Mouse (Mus musculus) limb, embryonic 12.5 days (tissue): ENCODE data around the gene Pls1. TPM values are rescaled to one million over a fixed set of nuclear protein-coding genes. Genes with fewer than 3 reads are reported as not detected.
A peak's percentile ranks its signal among the peaks of the same experiment; 100 is the strongest.

ENCODE experiments used
- ATAC-seq: fragments of 200-750 bp; cut with Nextera tagmentation; 2 replicates; pipeline ENCODE4 v1.8.0; 2017; ENCODE audit warnings: low read depth, moderate TSS enrichment; ENCODE audit not compliant: insufficient number of reproducible peaks, insufficient read depth, low FRiP score, low TSS enrichment
- H3K27ac ChIP-seq: fragments of 300-500 bp; sonication (generic); 2 replicates; pipeline ENCODE4 v1.5.1; 2016; ENCODE audit warnings: mild to moderate bottlenecking, moderate library complexity
- H3K27me3 ChIP-seq: fragments of 300-500 bp; sonication (generic); 2 replicates; pipeline ENCODE4 v1.6.1; 2016; ENCODE audit warnings: mild to moderate bottlenecking, moderate library complexity
- H3K36me3 ChIP-seq: fragments of 300-500 bp; sonication (generic); 2 replicates; pipeline ENCODE4 v1.6.1; 2016; ENCODE audit warnings: mild to moderate bottlenecking, moderate library complexity
- H3K4me1 ChIP-seq: fragments of 300-500 bp; sonication (generic); replicated peaks from 2 replicates; pipeline ENCODE4 v1.6.1; 2016
- H3K4me2 ChIP-seq: fragments of 300-500 bp; sonication (generic); 2 replicates; pipeline ENCODE4 v1.6.1; 2016; ENCODE audit warnings: mild to moderate bottlenecking, moderate library complexity
- H3K4me3 ChIP-seq: fragments of 300-500 bp; sonication (generic); replicated peaks from 2 replicates; pipeline ENCODE4 v1.5.1; 2016; ENCODE audit warnings: mild to moderate bottlenecking
- H3K9ac ChIP-seq: fragments of 300-500 bp; sonication (generic); replicated peaks from 2 replicates; pipeline ENCODE4 v1.6.1; 2016; ENCODE audit warnings: mild to moderate bottlenecking, moderate library complexity
- H3K9me3 ChIP-seq: fragments of 300-500 bp; sonication (generic); 2 replicates; pipeline ENCODE4 v1.6.1; 2016; ENCODE audit warnings: mild to moderate bottlenecking, moderate library complexity
- WGBS: fragments of 180-500 bp; shearing (Covaris S2); methylation state at CpG from one replicate; pipeline ENCODE4 v1.1.7; 2016; 5-methylcytosine and 5-hydroxymethylcytosine counted together
- polyA plus RNA-seq: library from polyadenylated mRNA; unstranded; fragments of >200 nt; fragmentation: Nextera tagmentation; extraction: Ambion mirVana; gene quantifications from 2 replicates; pipeline ENCODE4 v1.2.1, GENCODE M21; 2016

Gene Pls1
- polyA plus RNA-seq, 1 experiment from 2014 or later = 5.1 TPM

DNA sequence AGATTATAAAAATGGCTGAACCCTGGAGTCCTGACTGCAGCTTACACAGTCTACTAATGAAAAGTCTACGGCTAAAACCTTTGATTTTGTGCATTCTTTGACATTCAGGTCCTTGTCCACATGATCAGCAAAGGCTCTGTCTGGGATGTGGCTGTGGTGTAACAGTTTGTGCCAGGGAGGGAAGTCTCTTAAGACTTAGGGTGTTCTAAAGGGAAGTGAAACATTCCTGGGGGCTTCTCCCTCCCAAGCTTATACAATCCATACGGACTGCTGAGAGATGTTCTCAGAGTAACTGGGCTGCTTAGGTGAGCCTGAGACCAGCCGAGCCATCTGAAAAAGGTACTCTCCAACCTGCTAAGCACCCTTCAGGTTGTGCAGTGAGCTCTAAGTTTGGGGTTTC lies 82.9 kb downstream of the Pls1 start:
- WGBS = 91% methylated on average over 3 of the region's 3 CpGs
- Histone ChIP-seq H3K4me3 (no peak overlapping the region), H3K4me2 (no peak overlapping the region), H3K36me3 (no peaks in the 10 kb centered on the region), H3K9ac (no peak overlapping the region), H3K4me1 (no peaks in the 10 kb centered on the region), H3K27me3 (no peaks in the 10 kb centered on the region), H3K27ac (no peak overlapping the region), H3K9me3 (no peaks in the 10 kb centered on the region)
- no peak for ATAC-seq

DNA sequence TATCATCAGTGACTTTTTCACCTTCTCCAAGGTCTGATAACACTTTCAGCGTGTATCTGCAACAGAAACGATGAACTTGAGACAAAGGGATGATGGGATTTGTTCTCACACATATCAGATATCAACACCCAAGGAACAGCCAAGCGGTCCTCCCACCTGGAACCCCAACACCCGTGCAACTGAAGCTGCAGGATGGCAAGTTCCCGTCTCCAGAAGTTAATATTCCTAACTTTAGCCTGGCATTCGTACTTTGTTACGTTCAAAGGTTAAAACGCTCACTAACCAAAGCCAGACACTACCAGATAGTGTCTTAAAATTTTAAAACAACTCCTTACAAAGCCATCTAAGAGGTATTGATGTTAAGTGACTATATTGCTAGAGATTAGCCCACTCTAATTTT lies 83.7 kb downstream of the Pls1 start:
- Histone ChIP-seq H3K4me3 (no peak overlapping the region), H3K27ac (no peak overlapping the region), H3K36me3 (no peaks in the 10 kb centered on the region), H3K4me1 (no peaks in the 10 kb centered on the region), H3K4me2 (no peak overlapping the region), H3K27me3 (no peaks in the 10 kb centered on the region), H3K9me3 (no peaks in the 10 kb centered on the region), H3K9ac (no peak overlapping the region)
- 88% methylated on average over 8 of the region's 8 CpGs for WGBS
- no peak for ATAC-seq

DNA sequence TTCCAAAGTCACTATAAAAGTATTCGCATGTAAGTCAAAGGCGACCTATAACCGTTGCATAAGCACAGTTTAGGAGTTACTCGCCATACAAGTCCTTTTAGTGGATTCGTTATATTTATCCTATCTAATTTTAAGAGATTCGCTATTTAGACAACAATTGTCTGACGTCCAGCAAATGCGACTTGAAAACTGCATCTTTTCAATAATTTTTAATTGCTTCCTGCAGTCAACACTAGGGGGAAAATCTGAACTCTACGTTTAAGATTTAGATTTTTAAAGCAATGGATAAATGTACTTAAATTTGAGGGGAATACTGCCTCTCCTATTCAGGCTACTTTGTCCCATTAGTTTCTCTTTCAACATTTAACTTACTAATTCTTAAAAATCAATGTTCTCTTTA lies 94.4 kb downstream of the Pls1 start:
- peak overlapping the region; percentile 90 for H3K4me3 ChIP-seq
- no peaks in the 10 kb centered on the region for H3K36me3 ChIP-seq
- 36% methylated on average over 9 of the region's 9 CpGs for WGBS
- peak overlapping the region; percentile 91 for H3K4me2 ChIP-seq
- H3K9me3 ChIP-seq = no peaks in the 10 kb centered on the region
- H3K27ac ChIP-seq = no peak overlapping the region
- H3K4me1 ChIP-seq = 0 out of 2 replicates have a peak, but pooled peaks cover 3% of the 10 kb centered on the region
- H3K9ac ChIP-seq = no peak overlapping the region
- no peak for ATAC-seq
- H3K27me3 ChIP-seq = peaks cover 26% of the 10 kb centered on the region; the same call in 1 of the 2 replicates

DNA sequence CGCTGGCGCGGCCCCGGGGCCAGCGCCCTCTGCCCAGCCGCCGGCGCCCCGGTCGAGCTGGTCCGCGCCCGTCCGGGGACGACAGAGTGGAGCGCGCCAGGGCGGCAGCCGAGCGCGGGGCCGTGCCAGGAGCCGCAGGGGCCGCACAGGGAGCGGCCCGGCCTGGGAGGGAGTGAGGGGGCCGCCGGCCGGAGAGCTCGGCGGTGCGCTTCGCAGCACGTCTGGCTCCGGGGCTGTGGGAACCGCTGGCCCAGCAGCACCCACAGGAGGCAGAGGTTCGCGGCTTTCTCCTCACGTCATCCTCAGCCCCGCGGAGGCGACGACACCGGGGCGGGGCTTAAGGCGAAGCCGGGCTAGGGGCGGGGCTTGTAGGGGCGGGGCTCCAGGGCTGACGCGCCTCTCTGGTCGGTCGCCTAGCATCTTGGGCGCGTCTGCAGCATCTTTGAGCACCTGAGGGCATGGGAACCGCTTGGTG lies 95.0 kb downstream of the Pls1 start, which contains the start of gene Trpc1:
Trpc1 (minus strand) TSS at position 339 of the 475 bp plus-strand sequence.
- ATAC-seq = peak; percentile 92
- H3K27me3 ChIP-seq = peaks cover 26% of the 10 kb centered on the region; the same call in 1 of the 2 replicates
- no peaks in the 10 kb centered on the region for H3K36me3 ChIP-seq
- no peaks in the 10 kb centered on the region for H3K9me3 ChIP-seq
- under 1% methylated on average over 54 of the region's 56 CpGs for WGBS
- H3K4me1 ChIP-seq = peaks cover 9% of the 10 kb centered on the region
- H3K4me3 ChIP-seq = peak within 1 kb of the TSS; percentile 90
- peak within 1 kb of the TSS; percentile 81 for H3K9ac ChIP-seq
- H3K4me2 ChIP-seq = peak within 1 kb of the TSS; percentile 91
- H3K27ac ChIP-seq = 0 out of 2 replicates have a peak within 1 kb of the TSS, but pooled peaks have one; percentile 12

DNA sequence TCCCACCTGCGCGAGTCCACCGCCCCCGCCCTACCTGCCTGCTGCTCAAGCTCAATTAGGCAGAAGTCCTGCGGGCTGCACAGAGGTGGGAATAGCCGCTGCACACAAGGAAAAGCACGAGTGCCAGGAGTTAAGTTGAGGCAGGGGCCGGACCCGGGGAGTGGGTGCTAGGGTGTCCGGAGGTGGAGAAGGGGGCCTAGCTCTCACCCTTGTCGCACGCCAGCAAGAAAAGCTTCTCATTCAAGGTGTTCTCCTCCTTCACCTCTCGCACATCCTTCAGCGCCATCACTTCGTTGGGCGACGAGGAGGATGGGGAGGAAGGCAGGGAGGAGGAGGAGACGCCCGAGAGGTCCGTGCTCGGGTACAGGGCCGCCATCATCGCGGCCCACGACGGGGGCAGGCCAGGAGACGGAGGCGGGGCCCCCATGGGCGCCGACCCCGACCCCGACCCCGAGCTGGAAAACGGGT lies 95.6 kb downstream of the Pls1 start:
- Histone ChIP-seq H3K36me3 (no peaks in the 10 kb centered on the region), H3K4me1 (peaks cover 14% of the 10 kb centered on the region), H3K9ac (peak overlapping the region; percentile 81), H3K4me2 (peak overlapping the region; percentile 91), H3K4me3 (peak overlapping the region; percentile 90), H3K27ac (0 out of 2 replicates have a peak overlapping the region, but pooled peaks have one; percentile 12), H3K27me3 (peaks cover 26% of the 10 kb centered on the region; the same call in 1 of the 2 replicates), H3K9me3 (no peaks in the 10 kb centered on the region)
- WGBS = 1% methylated on average over 34 of the region's 34 CpGs
- peak; percentile 54 for ATAC-seq

DNA sequence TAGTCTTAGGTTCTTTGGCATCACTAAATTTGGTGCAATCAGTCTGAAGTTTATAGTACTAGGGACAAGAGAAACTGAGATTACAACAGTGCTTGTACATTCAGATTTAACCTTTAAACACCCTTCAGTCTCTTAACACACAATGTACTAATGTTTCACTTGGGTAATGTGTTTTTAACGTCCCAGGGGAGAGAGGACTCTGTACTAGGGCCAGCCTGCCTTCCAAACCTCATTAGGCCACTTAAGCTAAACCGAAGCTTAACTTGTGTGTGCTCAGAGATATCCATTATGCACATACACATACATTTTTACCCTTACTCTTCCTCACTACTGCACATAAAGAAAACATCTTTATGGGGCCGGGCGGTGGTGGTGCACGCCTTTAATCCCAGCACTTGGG lies 97.8 kb downstream of the Pls1 start:
- no peak overlapping the region for H3K4me2 ChIP-seq
- no peaks in the 10 kb centered on the region for H3K9me3 ChIP-seq
- no peaks in the 10 kb centered on the region for H3K36me3 ChIP-seq
- peaks cover 23% of the 10 kb centered on the region; the same call in 1 of the 2 replicates for H3K27me3 ChIP-seq
- H3K27ac ChIP-seq = no peak overlapping the region
- H3K9ac ChIP-seq = no peak overlapping the region
- peaks cover 14% of the 10 kb centered on the region for H3K4me1 ChIP-seq
- H3K4me3 ChIP-seq = no peak overlapping the region
- WGBS = 84% methylated on average over 5 of the region's 5 CpGs
- no peak for ATAC-seq

DNA sequence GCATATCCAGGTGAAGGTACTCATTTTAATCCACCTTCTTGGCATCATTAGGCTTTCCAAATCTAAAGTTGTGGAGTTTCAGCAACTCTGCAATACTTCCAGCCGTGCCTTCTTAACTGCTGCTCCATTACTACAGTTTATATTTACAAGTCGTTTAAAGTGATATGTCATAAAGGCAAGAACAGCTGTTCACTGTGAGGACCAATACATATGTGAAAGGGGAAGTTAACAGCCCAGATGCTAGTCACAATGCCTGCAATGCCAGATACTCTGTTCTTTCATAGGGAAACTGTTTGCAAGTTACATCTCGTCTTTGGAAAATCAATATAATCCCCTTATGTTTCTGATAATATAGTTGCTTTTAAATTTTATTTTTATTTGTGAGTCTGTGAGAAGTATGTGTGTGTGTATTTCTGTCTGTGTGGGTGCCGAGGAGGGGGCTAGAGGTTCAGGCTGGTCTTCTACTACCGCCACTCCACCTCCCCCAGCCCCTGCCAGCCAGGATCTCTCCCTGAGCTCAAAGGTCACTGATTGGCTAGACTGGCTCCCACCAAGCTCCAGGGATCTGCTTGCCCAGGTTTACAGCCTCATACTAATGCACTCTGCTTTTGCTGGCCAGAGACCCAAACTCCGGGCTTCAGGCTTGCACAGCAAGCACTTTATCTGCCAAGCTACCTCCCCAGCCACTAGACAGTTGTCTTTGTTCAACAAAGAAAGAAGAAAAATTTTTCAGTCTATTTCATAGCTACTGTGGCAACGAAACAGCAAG lies 100.1 kb downstream of the Pls1 start:
- Histone ChIP-seq H3K27ac (peak overlapping the region; percentile 17; the same call in 1 of the 2 replicates), H3K4me1 (peaks cover 11% of the 10 kb centered on the region), H3K4me2 (0 out of 2 replicates have a peak overlapping the region, but pooled peaks have one; percentile 19), H3K9me3 (no peaks in the 10 kb centered on the region), H3K36me3 (no peaks in the 10 kb centered on the region), H3K4me3 (no peak overlapping the region), H3K27me3 (peaks cover 12% of the 10 kb centered on the region; the same call in 1 of the 2 replicates), H3K9ac (no peak overlapping the region)
- 38% methylated on average over 7 of the region's 7 CpGs for WGBS
- ATAC-seq = 0 out of 2 replicates have a peak, but pooled peaks have one; percentile 62

DNA sequence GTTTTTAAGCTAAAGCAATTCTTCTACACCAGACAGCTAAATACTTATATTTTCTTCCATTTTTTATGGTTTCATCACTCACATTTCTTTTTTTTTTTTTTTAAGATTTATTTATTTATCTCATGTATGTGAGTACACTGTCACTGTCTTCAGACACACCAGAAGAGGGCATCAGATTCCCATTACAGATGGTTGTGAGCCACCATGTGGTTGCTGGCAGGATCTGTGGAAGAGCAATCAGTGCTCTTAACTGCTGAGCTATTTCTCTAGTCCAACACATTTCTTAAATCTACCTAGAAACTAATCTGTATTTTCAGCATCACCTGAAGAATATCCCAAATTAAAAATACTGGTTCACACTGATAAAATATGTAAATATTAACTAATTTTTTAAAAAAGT lies 108.9 kb downstream of the Pls1 start:
- no peaks in the 10 kb centered on the region for H3K4me1 ChIP-seq
- ATAC-seq = no peak
- H3K4me2 ChIP-seq = no peak overlapping the region
- no peak overlapping the region for H3K9ac ChIP-seq
- no peak overlapping the region for H3K4me3 ChIP-seq
- H3K9me3 ChIP-seq = no peaks in the 10 kb centered on the region
- H3K36me3 ChIP-seq = peaks cover 7% of the 10 kb centered on the region; the same call in 1 of the 2 replicates
- no peaks in the 10 kb centered on the region for H3K27me3 ChIP-seq
- no peak overlapping the region for H3K27ac ChIP-seq

DNA sequence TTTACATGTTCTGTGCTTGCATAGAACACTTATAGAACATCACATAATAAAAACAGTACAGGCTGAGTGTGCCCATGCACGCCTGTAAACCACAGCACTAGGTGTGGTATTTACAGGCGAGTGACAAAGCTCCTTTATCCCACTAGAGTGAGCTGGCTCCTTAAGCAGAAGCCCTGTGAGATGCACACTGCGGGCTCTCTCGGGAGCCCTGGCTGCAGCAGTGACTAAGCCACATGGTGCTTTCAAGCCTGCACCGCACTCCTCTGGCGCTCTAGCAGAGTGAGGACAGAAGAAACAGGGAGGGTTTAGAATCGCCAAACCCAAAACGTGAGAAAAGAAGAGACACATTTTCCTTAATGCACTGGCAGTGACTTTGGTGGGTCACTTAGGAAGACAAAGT lies 132.5 kb downstream of the Pls1 start:
- WGBS = 34% methylated on average over 8 of the region's 8 CpGs
- peaks cover 14% of the 10 kb centered on the region for H3K4me1 ChIP-seq
- no peak overlapping the region for H3K4me2 ChIP-seq
- no peak overlapping the region for H3K27ac ChIP-seq
- no peak for ATAC-seq
- H3K36me3 ChIP-seq = peaks cover 4% of the 10 kb centered on the region; the same call in 1 of the 2 replicates
- no peak overlapping the region for H3K4me3 ChIP-seq
- H3K9ac ChIP-seq = no peak overlapping the region
- no peaks in the 10 kb centered on the region for H3K27me3 ChIP-seq
- no peaks in the 10 kb centered on the region for H3K9me3 ChIP-seq

DNA sequence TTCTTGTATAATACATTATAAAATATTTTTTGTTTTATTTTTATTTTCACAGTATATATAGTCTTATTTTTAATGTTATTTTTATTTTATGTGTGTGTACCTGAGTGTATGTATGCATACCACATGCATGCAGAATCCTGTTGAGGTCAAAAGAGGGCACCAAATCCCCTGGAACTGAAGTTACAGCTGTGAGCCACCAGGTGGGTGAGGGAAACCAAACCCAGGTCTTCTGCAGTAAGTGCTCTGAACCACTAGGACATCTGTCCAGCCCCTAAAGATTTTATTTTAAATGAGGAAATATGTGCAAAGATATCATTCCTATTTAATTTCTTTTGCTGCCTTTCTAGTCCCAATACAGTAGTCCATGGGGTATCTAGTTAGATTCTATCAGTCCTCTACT lies 136.2 kb downstream of the Pls1 start:
- Histone ChIP-seq H3K4me2 (no peak overlapping the region), H3K9ac (no peak overlapping the region), H3K27ac (no peak overlapping the region), H3K9me3 (no peaks in the 10 kb centered on the region), H3K4me1 (peaks cover 5% of the 10 kb centered on the region), H3K4me3 (no peak overlapping the region), H3K27me3 (no peaks in the 10 kb centered on the region), H3K36me3 (peaks cover 4% of the 10 kb centered on the region; the same call in 1 of the 2 replicates)
- no peak for ATAC-seq

DNA sequence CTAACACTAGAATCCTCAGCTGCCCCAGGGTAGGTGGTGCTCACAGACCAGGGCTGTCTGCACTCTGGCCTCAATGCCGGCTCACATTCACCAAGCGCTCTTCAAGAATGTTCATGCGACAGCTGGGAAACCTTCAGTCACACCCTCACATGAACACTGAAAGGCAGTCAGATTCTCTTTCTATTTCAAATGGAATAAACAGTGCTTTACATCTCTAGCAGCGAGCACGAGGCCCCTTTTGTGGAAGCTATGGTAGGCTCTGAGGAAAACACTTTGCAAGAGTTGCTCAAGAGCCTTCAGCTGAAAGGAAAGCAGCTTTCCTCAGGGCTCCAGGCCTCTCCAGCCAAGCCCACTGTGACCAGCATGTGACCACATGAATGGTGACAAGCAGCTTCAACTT lies 139.7 kb downstream of the Pls1 start:
- Histone ChIP-seq H3K4me1 (0 out of 2 replicates have a peak, but pooled peaks cover 4% of the 10 kb centered on the region), H3K9me3 (no peaks in the 10 kb centered on the region), H3K27me3 (no peaks in the 10 kb centered on the region), H3K27ac (no peak overlapping the region), H3K4me3 (no peak overlapping the region), H3K9ac (no peak overlapping the region), H3K36me3 (peaks cover 4% of the 10 kb centered on the region; the same call in 1 of the 2 replicates), H3K4me2 (no peak overlapping the region)
- WGBS = 88% methylated on average over 5 of the region's 5 CpGs
- ATAC-seq = no peak
